Mouse (Mus musculus): ENCODE measurements around the gene Cmip.

DNA sequence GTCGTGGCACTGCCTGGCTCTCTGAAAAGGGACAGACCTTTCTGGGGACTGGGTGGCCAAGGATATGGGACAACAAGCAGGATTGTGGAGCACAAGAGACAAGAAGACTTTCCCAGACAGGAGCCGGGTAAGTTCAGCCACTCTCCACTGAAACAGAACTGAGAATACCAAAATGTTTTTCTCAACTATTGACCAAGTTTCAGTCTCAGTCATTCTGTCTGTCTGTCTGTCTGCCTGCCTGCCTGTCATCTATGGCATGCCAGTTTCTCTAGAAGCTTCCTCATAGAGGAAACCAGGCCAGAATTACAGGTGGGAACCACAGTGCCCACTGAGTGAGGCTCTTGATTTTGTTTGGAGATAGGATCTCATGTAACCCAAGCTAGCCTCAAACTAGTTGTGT, 39.1 kb upstream of the Cmip start:
- TF ChIP-seq TCF12 (IDR thresholded peaks at IDR 0.05; ENCODE audit: insufficient read depth, poor library complexity, severe bottlenecking) (no peak), MYOD1 (IDR thresholded peaks at IDR 0.05; ENCODE audit: control insufficient read depth in 1 of 3, insufficient read length in 2 of 3, low read depth in 2 of 3) (no peak)
